Mouse (Mus musculus): ENCODE results near the gene Gm45717. TPM values are rescaled to one million over a fixed set of nuclear protein-coding genes. Genes with fewer than 3 reads are reported as not detected.

Gene Gm45717
- total and polyA plus RNA-seq, 3 experiments, result not detected

DNA sequence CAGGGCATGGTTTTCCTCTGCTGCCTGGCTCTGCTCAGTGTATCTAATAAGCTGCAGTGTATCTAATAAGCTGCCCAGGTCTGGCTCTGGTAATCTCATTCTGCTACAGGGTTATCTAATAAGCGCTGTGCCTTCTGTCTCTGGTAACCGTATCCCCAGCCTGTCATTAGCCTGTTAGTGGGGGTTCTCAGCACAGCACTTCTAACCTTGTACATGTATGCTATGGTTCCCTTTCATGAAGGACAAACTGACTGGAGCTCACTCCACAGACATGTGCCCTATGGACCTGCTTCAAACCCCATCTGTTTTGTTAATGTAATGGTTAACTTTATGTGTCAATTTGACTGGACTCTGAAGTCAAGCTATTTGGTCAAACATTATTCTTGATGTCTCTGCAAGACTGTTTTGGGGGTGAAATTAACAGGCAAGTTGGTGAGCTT lies 50.1 kb downstream of the Gm45717 start:
- DNase-seq, result no peak

DNA sequence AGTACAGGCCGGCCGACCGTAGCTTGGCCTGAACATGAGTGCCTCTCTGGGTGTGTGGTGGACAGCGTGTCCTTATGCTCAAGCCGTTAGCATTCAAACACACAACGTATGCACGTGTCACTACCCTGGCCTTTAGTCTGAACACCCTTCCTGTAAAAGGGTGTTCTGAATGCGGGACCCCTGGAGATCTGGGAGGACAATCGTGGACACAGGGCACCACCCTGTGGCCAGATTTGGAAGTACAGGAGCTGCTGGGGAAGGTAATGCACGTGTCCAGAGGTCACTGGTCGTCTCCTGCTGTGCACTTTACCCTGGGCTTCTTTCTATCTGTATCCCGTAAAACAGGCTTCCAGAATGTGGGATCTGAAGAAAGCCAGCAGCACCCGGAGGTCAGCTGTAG lies 52.5 kb downstream of the Gm45717 start:
- DNase-seq, result peak; percentile 78

DNA sequence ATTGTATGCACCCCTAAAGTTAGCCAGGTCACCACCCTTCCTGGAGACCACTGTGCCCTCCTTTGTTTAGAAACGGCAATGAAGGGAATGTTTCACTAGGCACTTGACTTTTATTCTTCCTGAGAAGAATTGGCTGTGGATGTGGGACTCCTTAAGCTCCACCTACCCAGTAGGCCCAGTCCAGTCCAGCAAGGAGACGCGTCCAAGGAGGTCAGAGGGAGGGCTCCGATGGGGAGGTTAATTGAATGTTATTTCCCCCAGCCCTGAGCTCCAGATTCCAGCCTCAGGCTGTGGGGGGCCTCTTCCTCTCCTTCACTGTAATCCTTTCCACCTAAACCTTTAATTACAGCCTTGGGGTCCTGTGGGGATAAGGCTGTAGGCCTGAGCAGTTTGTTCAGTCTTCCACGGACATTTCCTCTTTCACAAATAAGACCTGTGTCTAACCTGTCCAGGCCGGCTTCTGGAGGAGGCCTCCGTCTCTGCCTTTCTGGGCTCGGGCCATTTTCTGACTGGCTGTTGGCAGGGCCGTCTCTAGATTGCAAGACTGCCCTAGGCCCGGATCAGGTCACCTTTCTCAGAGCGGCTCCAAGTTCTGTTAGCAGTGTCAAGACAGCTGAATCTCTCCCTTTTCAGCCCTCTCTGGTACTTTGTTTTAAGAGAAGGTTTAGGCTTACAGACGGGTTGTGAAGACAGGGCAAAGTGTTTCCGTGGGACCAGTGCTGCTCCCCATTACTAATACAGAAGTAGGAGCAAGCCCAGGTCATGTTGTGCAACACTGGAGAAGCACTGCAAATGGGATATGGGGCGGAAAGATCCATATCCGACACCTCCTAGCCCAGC lies 53.5 kb downstream of the Gm45717 start:
- DNase-seq, result peak; percentile 51

DNA sequence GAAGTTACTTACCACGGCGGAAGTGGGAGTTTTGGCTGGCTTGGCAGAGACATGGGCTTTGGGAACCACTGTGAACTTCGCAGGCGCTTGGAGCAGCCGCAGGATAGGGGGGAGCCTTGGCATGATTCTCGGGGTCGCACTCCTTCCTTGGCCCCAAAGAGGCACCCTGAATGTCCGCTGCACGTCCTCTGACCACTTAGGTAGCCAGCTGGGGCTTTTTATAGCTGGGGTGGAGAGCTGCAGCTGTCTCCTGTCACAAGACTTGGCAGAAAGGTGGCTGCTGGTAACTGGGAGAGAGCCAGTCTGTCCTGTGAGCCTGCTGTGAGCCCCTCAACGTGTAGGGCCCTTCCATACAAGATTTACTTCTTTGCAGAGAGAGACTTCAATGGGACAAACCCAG lies 55.5 kb downstream of the Gm45717 start, which contains the start of gene Cox8b:
Cox8b (minus strand) TSS at position 227 of the 400 bp plus-strand sequence.
- no peak for DNase-seq

Other genes with a start within 250 kb of the Gm45717 start
- 1,000 to 10,000 TPM in 1 of 2 experiments, 100 to 1,000 TPM in 1; 264 to 1,313 TPM for gene Cyp2e1, start 192.2 kb downstream of the Gm45717 start, total RNA-seq (2021)
- 19.3 and 45.7 TPM in 2 replicates for gene Cyp2e1, start 192.2 kb downstream of the Gm45717 start, polyA plus RNA-seq (2012; rRNA removed)
- not detected for gene Syce1, start 168.1 kb downstream of the Gm45717 start, total RNA-seq (2021)
- not detected in 2 replicates for gene Syce1, start 168.1 kb downstream of the Gm45717 start, polyA plus RNA-seq (2012; rRNA removed)
- gene Zfp941, start 133.8 kb downstream of the Gm45717 start, total RNA-seq (2021), result 1 to 10 TPM; 2.2 to 5.3 TPM
- gene Zfp941, start 133.8 kb downstream of the Gm45717 start, polyA plus RNA-seq (2012; rRNA removed), result 0.08 and 0.29 TPM in 2 replicates
- gene Urah, start 120.9 kb downstream of the Gm45717 start, total RNA-seq (2021), result 1 to 10 TPM in 1 of 2 experiments, not detected in 1; 1.7 TPM
- 0.98 and 3.1 TPM in 2 replicates for gene Urah, start 120.9 kb downstream of the Gm45717 start, polyA plus RNA-seq (2012; rRNA removed)
- not detected for gene Scgb1c1, start 110.4 kb downstream of the Gm45717 start, total RNA-seq (2021)
- not detected in 2 replicates for gene Scgb1c1, start 110.4 kb downstream of the Gm45717 start, polyA plus RNA-seq (2012; rRNA removed)
- gene Odf3, start 108.1 kb downstream of the Gm45717 start, total RNA-seq (2021), result under 1 TPM in 1 of 2 experiments, not detected in 1; 0.26 TPM
- 3.0 and 4.4 TPM in 2 replicates for gene Odf3, start 108.1 kb downstream of the Gm45717 start, polyA plus RNA-seq (2012; rRNA removed)
- gene Gm45785, start 99.6 kb downstream of the Gm45717 start, total RNA-seq (2021), result not detected
- gene Gm45785, start 99.6 kb downstream of the Gm45717 start, polyA plus RNA-seq (2012; rRNA removed), result 0.44 and 0.46 TPM in 2 replicates
- gene Ric8a, start 99.0 kb downstream of the Gm45717 start, total RNA-seq (2021), result 10 to 100 TPM; 60.4 to 66.4 TPM
- 93.7 and 102 TPM in 2 replicates for gene Ric8a, start 99.0 kb downstream of the Gm45717 start, polyA plus RNA-seq (2012; rRNA removed)
- 10 to 100 TPM; 32.0 to 34.7 TPM for gene Bet1l, start 98.4 kb downstream of the Gm45717 start, total RNA-seq (2021)
- 18.0 and 20.2 TPM in 2 replicates for gene Bet1l, start 98.4 kb downstream of the Gm45717 start, polyA plus RNA-seq (2012; rRNA removed)
- gene Psmd13, start 74.0 kb downstream of the Gm45717 start, total RNA-seq (2021), result 100 to 1,000 TPM; 104 to 122 TPM
- gene Psmd13, start 74.0 kb downstream of the Gm45717 start, polyA plus RNA-seq (2012; rRNA removed), result 37.4 and 46.4 TPM in 2 replicates
- gene Sirt3, start 73.6 kb downstream of the Gm45717 start, total RNA-seq (2021), result 10 to 100 TPM; 28.3 to 35.6 TPM
- 41.2 and 47.4 TPM in 2 replicates for gene Sirt3, start 73.6 kb downstream of the Gm45717 start, polyA plus RNA-seq (2012; rRNA removed)
- 1,000 to 10,000 TPM; 1,499 to 1,761 TPM for gene Cox8b, start 55.5 kb downstream of the Gm45717 start, total RNA-seq (2021)
- 454 and 875 TPM in 2 replicates for gene Cox8b, start 55.5 kb downstream of the Gm45717 start, polyA plus RNA-seq (2012; rRNA removed)
- 1 to 10 TPM; 1.0 to 2.0 TPM for gene Nlrp6, start 35.0 kb downstream of the Gm45717 start, total RNA-seq (2021)
- gene Nlrp6, start 35.0 kb downstream of the Gm45717 start, polyA plus RNA-seq (2012; rRNA removed), result 0.62 and 1.2 TPM in 2 replicates
- gene Pgghg, start 14.5 kb downstream of the Gm45717 start, total RNA-seq (2021), result 10 to 100 TPM; 26.5 to 48.7 TPM
- 56.0 and 59.0 TPM in 2 replicates for gene Pgghg, start 14.5 kb downstream of the Gm45717 start, polyA plus RNA-seq (2012; rRNA removed)
- gene Ifitm5, start 5.6 kb downstream of the Gm45717 start, total RNA-seq (2021), result 1 to 10 TPM in 1 of 2 experiments, under 1 TPM in 1; 0.78 to 1.3 TPM
- 1.2 and 2.7 TPM in 2 replicates for gene Ifitm5, start 5.6 kb downstream of the Gm45717 start, polyA plus RNA-seq (2012; rRNA removed)
- 100 to 1,000 TPM; 504 to 654 TPM for gene Ifitm2, start 50 bp upstream of the Gm45717 start, total RNA-seq (2021)
- 947 and 952 TPM in 2 replicates for gene Ifitm2, start 50 bp upstream of the Gm45717 start, polyA plus RNA-seq (2012; rRNA removed)
- gene Ifitm1, start 11.3 kb upstream of the Gm45717 start, total RNA-seq (2021), result 10 to 100 TPM in 1 of 2 experiments, 1 to 10 TPM in 1; 7.6 to 14.6 TPM
- gene Ifitm1, start 11.3 kb upstream of the Gm45717 start, polyA plus RNA-seq (2012; rRNA removed), result 23.9 and 29.4 TPM in 2 replicates
- gene Ifitm3, start 54.8 kb upstream of the Gm45717 start, total RNA-seq (2021), result 100 to 1,000 TPM; 102 to 148 TPM
- gene Ifitm3, start 54.8 kb upstream of the Gm45717 start, polyA plus RNA-seq (2012; rRNA removed), result 140 and 146 TPM in 2 replicates
- under 1 TPM in 1 of 2 experiments, not detected in 1; 0.93 TPM for gene Ifitm6, start 62.0 kb upstream of the Gm45717 start, total RNA-seq (2021)
- 0.39 and 1.2 TPM in 2 replicates for gene Ifitm6, start 62.0 kb upstream of the Gm45717 start, polyA plus RNA-seq (2012; rRNA removed)
- not detected for gene Gm17387, start 73.2 kb upstream of the Gm45717 start, total RNA-seq (2021)
- not detected in 2 replicates for gene Gm17387, start 73.2 kb upstream of the Gm45717 start, polyA plus RNA-seq (2012; rRNA removed)
- 1 to 10 TPM; 1.4 to 3.0 TPM for gene B4galnt4, start 105.2 kb upstream of the Gm45717 start, total RNA-seq (2021)
- gene B4galnt4, start 105.2 kb upstream of the Gm45717 start, polyA plus RNA-seq (2012; rRNA removed), result 1.7 and 5.1 TPM in 2 replicates
- gene Pkp3, start 122.3 kb upstream of the Gm45717 start, total RNA-seq (2021), result 1 to 10 TPM in 1 of 2 experiments, under 1 TPM in 1; 0.89 to 1.5 TPM
- 0.68 and 1.4 TPM in 2 replicates for gene Pkp3, start 122.3 kb upstream of the Gm45717 start, polyA plus RNA-seq (2012; rRNA removed)
- gene Sigirr, start 144.6 kb upstream of the Gm45717 start, total RNA-seq (2021), result 1 to 10 TPM; 2.8 to 5.3 TPM
- gene Sigirr, start 144.6 kb upstream of the Gm45717 start, polyA plus RNA-seq (2012; rRNA removed), result 6.7 and 8.7 TPM in 2 replicates
- gene Ano9, start 161.9 kb upstream of the Gm45717 start, total RNA-seq (2021), result under 1 TPM in 1 of 2 experiments, not detected in 1; 0.17 TPM
- gene Ano9, start 161.9 kb upstream of the Gm45717 start, polyA plus RNA-seq (2012; rRNA removed), result 0.17 and 0.25 TPM in 2 replicates
- 10 to 100 TPM; 27.7 to 37.9 TPM for gene Ptdss2, start 166.4 kb upstream of the Gm45717 start, total RNA-seq (2021)
- 38.2 and 41.7 TPM in 2 replicates for gene Ptdss2, start 166.4 kb upstream of the Gm45717 start, polyA plus RNA-seq (2012; rRNA removed)
- 100 to 1,000 TPM; 301 to 302 TPM for gene Rnh1, start 216.9 kb upstream of the Gm45717 start, total RNA-seq (2021)
- 214 and 394 TPM in 2 replicates for gene Rnh1, start 216.9 kb upstream of the Gm45717 start, polyA plus RNA-seq (2012; rRNA removed)
- 10 to 100 TPM; 65.5 to 99.1 TPM for gene Hras, start 238.1 kb upstream of the Gm45717 start, total RNA-seq (2021)
- gene Hras, start 238.1 kb upstream of the Gm45717 start, polyA plus RNA-seq (2012; rRNA removed), result 41.8 and 47.1 TPM in 2 replicates
- 1 to 10 TPM; 6.3 to 8.0 TPM for gene Lrrc56, start 238.2 kb upstream of the Gm45717 start, total RNA-seq (2021)
- 8.0 and 8.7 TPM in 2 replicates for gene Lrrc56, start 238.2 kb upstream of the Gm45717 start, polyA plus RNA-seq (2012; rRNA removed)

Measured in adrenal gland, adult 2 months (tissue).